ENCODE assay signal across 9 mouse cellular contexts in the genomic region with DNA sequence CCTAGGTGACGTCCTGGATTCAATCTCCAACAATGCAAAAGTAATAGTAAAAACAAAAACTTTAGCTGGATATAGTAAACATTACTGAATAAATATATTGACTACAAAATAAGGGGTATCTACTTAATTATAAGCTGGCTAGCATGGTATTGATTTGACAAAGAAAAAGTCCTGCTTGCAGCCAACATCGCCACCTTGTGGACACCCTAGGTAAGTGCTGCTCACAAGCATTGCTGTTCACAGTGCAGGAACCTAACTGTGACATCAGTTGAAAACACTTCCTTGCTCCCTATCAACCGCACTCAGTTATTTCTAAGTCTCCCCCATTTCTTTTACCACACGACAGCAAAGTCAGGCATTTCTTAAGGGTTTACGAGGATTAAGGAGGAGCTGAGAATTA. TPM values are rescaled to one million over a fixed set of nuclear protein-coding genes. Genes with fewer than 3 reads are reported as not detected.
DNase-seq lines count a peak whose midpoint lies in the region; ATAC-seq and TF ChIP-seq lines count a peak whose summit lies in the region.
"Had no signal": no experiment of that assay in that cellular context is flagged by ENCODE, and none has a peak within 500 bp of the region (broad histone marks: within the 10 kb centered on the region; RNA-seq: fewer than 3 reads in every experiment).

No protein-coding gene starts in this region.

- TF ChIP-seq POLR2A in lung, adult 2 months (IDR thresholded peaks at IDR 0.05; ENCODE audit: borderline replicate concordance, extremely low read depth, low read depth, low read length), result no peak
- no peak for TF ChIP-seq POLR2A in bone marrow macrophage, adult 2 months (IDR thresholded peaks at IDR 0.05; ENCODE audit: borderline replicate concordance, low read depth, low read length)

- TF ChIP-seq CTCF in lung, adult 2 months (IDR thresholded peaks at IDR 0.05; ENCODE audit: insufficient read depth, low read length), result peak; percentile 85
- TF ChIP-seq CTCF in bone marrow macrophage, adult 2 months (IDR thresholded peaks at IDR 0.05; ENCODE audit: low read depth, low read length), result peak; percentile 44; the same call in 1 of the 2 replicates

- H3K27me3 ChIP-seq in forebrain, embryonic 10.5 days (ENCODE audit: poor library complexity, severe bottlenecking), result no peaks in the 10 kb centered on the region
- no peaks in the 10 kb centered on the region for H3K27me3 ChIP-seq in forebrain, embryonic 12.5 days

- H3K4me2 ChIP-seq in forebrain, embryonic 12.5 days, result no peak overlapping the region

- ATAC-seq in forebrain, embryonic 12.5 days (ENCODE audit: low FRiP score), result no peak; the same call in 1 of the 2 replicates
- peak; percentile 65 for ATAC-seq in megakaryocyte progenitor cell, adult 5-6 weeks (replicated peaks; ENCODE audit: poor library complexity)

- H3K4me1 ChIP-seq in forebrain, embryonic 10.5 days, result no peaks in the 10 kb centered on the region
- 0 out of 2 replicates have a peak, but pooled peaks cover 4% of the 10 kb centered on the region for H3K4me1 ChIP-seq in forebrain, embryonic 12.5 days
- no peaks in the 10 kb centered on the region for H3K4me1 ChIP-seq in lung, adult 2 months (ENCODE audit: control insufficient read depth, insufficient read depth, low read length)
- peaks cover 39% of the 10 kb centered on the region for H3K4me1 ChIP-seq in bone marrow macrophage, adult 2 months (ENCODE audit: control insufficient read depth, insufficient read depth, low read length)

- no peak overlapping the region for H3K4me3 ChIP-seq in forebrain, embryonic 10.5 days
- H3K4me3 ChIP-seq in forebrain, embryonic 12.5 days (replicated peaks), result no peak overlapping the region
- H3K4me3 ChIP-seq in lung, adult 2 months (replicated peaks; ENCODE audit: extremely low read depth, low read depth, low read length), result no peak overlapping the region
- H3K4me3 ChIP-seq in bone marrow macrophage, adult 2 months (ENCODE audit: insufficient read depth, low read length), result no peak overlapping the region

- H3K27ac ChIP-seq in forebrain, embryonic 10.5 days, result no peak overlapping the region
- no peak overlapping the region for H3K27ac ChIP-seq in forebrain, embryonic 12.5 days
- no peak overlapping the region for H3K27ac ChIP-seq in bone marrow macrophage, adult 2 months (ENCODE audit: insufficient read depth, low read depth, low read length)

- H3K36me3 ChIP-seq in forebrain, embryonic 10.5 days (replicated peaks), result peaks cover 94% of the 10 kb centered on the region
- peaks cover 78% of the 10 kb centered on the region for H3K36me3 ChIP-seq in forebrain, embryonic 12.5 days (replicated peaks)

- no peak overlapping the region for H3K9ac ChIP-seq in forebrain, embryonic 12.5 days

- no peaks in the 10 kb centered on the region for H3K9me3 ChIP-seq in forebrain, embryonic 10.5 days
- H3K9me3 ChIP-seq in forebrain, embryonic 12.5 days, result no peaks in the 10 kb centered on the region

- peak; percentile 35 for DNase-seq in forebrain, embryonic 10.5 days (ENCODE audit: extremely low spot score, low spot score)
- no peak for DNase-seq in lung, adult 2 months
- DNase-seq in lung, postnatal 25 days (ENCODE audit: low spot score), result no peak
- DNase-seq in induced T-regulatory cell, adult 2 months (ENCODE audit: low read depth), result peak; percentile 84
- DNase-seq in testis, postnatal 10 days (ENCODE audit: low spot score), result peak; percentile 74

- 72% methylated on average over 5 of the region's 5 CpGs for WGBS in forebrain, embryonic 10.5 days
- 68% methylated on average over 5 of the region's 5 CpGs for whole genome bisulfite sequencing in forebrain, embryonic 12.5 days
- 66% methylated on average over 5 of the region's 5 CpGs for WGBS in lung, adult 2 months

RNA-seq across cellular contexts. Expression of a gene that starts 7.5 kb away (rescaled TPM):
- polyA plus RNA-seq in forebrain, embryonic 10.5 days (2016; fragmentation: Nextera tagmentation; extraction: Ambion mirVana), result 122 and 123 TPM in 2 replicates
- polyA plus RNA-seq in forebrain, embryonic 12.5 days (2016; fragmentation: Nextera tagmentation; extraction: Ambion mirVana), result 140 and 144 TPM in 2 replicates
- 19.8 and 21.3 TPM in 2 replicates for polyA plus RNA-seq in lung, adult 2 months (2012; rRNA removed)
- polyA plus RNA-seq in bone marrow macrophage, adult 2 months (2012; ENCODE audit: insufficient read depth, insufficient read length, missing spikeins), result 61.0 and 64.0 TPM in 2 replicates
- 67.5 and 68.1 TPM in 2 replicates for total RNA-seq in megakaryocyte progenitor cell, adult 5-6 weeks (2015)
- 109 and 137 TPM in 2 replicates for total RNA-seq in megakaryocyte progenitor cell, adult 5-6 weeks (2017)

RNA-seq across cellular contexts. Expression of a gene that starts 21.7 kb away (rescaled TPM):
- not detected in 2 replicates for polyA plus RNA-seq in forebrain, embryonic 10.5 days (2016; fragmentation: Nextera tagmentation; extraction: Ambion mirVana)
- not detected in 2 replicates for polyA plus RNA-seq in forebrain, embryonic 12.5 days (2016; fragmentation: Nextera tagmentation; extraction: Ambion mirVana)
- polyA plus RNA-seq in lung, adult 2 months (2012; rRNA removed), result 0.14 and 0.27 TPM in 2 replicates
- polyA plus RNA-seq in bone marrow macrophage, adult 2 months (2012; ENCODE audit: insufficient read depth, insufficient read length, missing spikeins), result not detected in 2 replicates
- not detected in 2 replicates for total RNA-seq in megakaryocyte progenitor cell, adult 5-6 weeks (2015)
- not detected in 2 replicates for total RNA-seq in megakaryocyte progenitor cell, adult 5-6 weeks (2017)
- polyA plus RNA-seq: large intestine, adult 2 months had no signal

Comparison
In these comparisons a context has a peak if more than half of its experiments do, and no peak if none do; other contexts are left out.
1. DNase-seq: peak in forebrain, embryonic 10.5 days (single experiment), induced T-regulatory cell, adult 2 months (single experiment) and testis, postnatal 10 days (single experiment); none in lung, adult 2 months (single experiment) and lung, postnatal 25 days (single experiment).